Mouse (Mus musculus) neural tube, embryonic 15.5 days (tissue): Measurements from ENCODE around the gene Plekhf1. TPM values are rescaled to one million over a fixed set of nuclear protein-coding genes. Genes with fewer than 3 reads are reported as not detected.

Experiments
- ATAC-seq: fragments of 200-750 bp; cut with Nextera tagmentation; 2 replicates; pipeline ENCODE4 v1.8.0; 2017; ENCODE audit warnings: mild to moderate bottlenecking, moderate TSS enrichment, moderate library complexity; ENCODE audit not compliant: low FRiP score
- H3K27ac ChIP-seq: fragments of 300-500 bp; sonication (generic); replicated peaks from 2 replicates; pipeline ENCODE4 v1.5.1; 2015; ENCODE audit warnings: mild to moderate bottlenecking, inconsistent platforms
- H3K27me3 ChIP-seq: fragments of 300-500 bp; sonication (generic); replicated peaks from 2 replicates; pipeline ENCODE4 v1.6.1; 2015; ENCODE audit warnings: inconsistent platforms
- H3K36me3 ChIP-seq: fragments of 300-500 bp; sonication (generic); 2 replicates; pipeline ENCODE4 v1.6.1; 2015; ENCODE audit warnings: inconsistent platforms
- H3K4me1 ChIP-seq: fragments of 300-500 bp; sonication (generic); 2 replicates; pipeline ENCODE4 v1.6.1; 2015; ENCODE audit warnings: inconsistent platforms
- H3K4me2 ChIP-seq: fragments of 300-500 bp; sonication (generic); 2 replicates; pipeline ENCODE4 v1.6.1; 2015; ENCODE audit warnings: inconsistent platforms, mild to moderate bottlenecking, moderate library complexity
- H3K4me3 ChIP-seq: fragments of 300-500 bp; sonication (generic); replicated peaks from 2 replicates; pipeline ENCODE4 v1.5.1; 2015; ENCODE audit warnings: mild to moderate bottlenecking, inconsistent platforms
- H3K9ac ChIP-seq: fragments of 300-500 bp; sonication (generic); replicated peaks from 2 replicates; pipeline ENCODE4 v1.6.1; 2015; ENCODE audit warnings: mild to moderate bottlenecking, inconsistent platforms
- H3K9me3 ChIP-seq: fragments of 300-500 bp; sonication (generic); replicated peaks from 2 replicates; pipeline ENCODE4 v1.6.1; 2016; ENCODE audit warnings: inconsistent platforms
- WGBS: fragments of 180-500 bp; shearing (Covaris S2); methylation state at CpG from one replicate; pipeline ENCODE4 v1.1.7; 2015; ENCODE audit warnings: mixed read lengths; 5-methylcytosine and 5-hydroxymethylcytosine counted together
- polyA plus RNA-seq: library from polyadenylated mRNA; unstranded; fragments of >200 nt; fragmentation: Nextera tagmentation; extraction: Ambion mirVana; gene quantifications from 2 replicates; pipeline ENCODE4 v1.2.1, GENCODE M21; 2015

Plekhf1 gene
- polyA plus RNA-seq, 1 experiment from 2014 or later: 0.75 TPM

GRCm38 (mm10) chr7:38183709-38184417, 44.0 kb downstream of the Plekhf1 start:
- peak overlapping the region; percentile 86 for H3K4me2 ChIP-seq
- peak overlapping the region; percentile 60 for H3K4me3 ChIP-seq
- peak overlapping the region; percentile 94 for H3K27ac ChIP-seq
- H3K36me3 ChIP-seq: no peaks in the 10 kb centered on the region
- no peaks in the 10 kb centered on the region for H3K27me3 ChIP-seq
- H3K9me3 ChIP-seq: no peaks in the 10 kb centered on the region
- WGBS: 7% methylated on average over 36 of the region's 36 CpGs
- H3K4me1 ChIP-seq: peaks cover 24% of the 10 kb centered on the region
- peak; percentile 94 for ATAC-seq
- peak overlapping the region; percentile 68 for H3K9ac ChIP-seq

- Histone ChIP-seq H3K9ac (peak within 1 kb of the TSS; percentile 68), H3K27ac (peak within 1 kb of the TSS; percentile 94), H3K36me3 (no peaks in the 10 kb centered on the region), H3K4me3 (peak within 1 kb of the TSS; percentile 60), H3K9me3 (no peaks in the 10 kb centered on the region), H3K27me3 (no peaks in the 10 kb centered on the region), H3K4me2 (peak within 1 kb of the TSS; percentile 86), H3K4me1 (peaks cover 24% of the 10 kb centered on the region)
- ATAC-seq: peak; percentile 23
- 4% methylated on average over 28 of the region's 28 CpGs for WGBS
These were observed 44.7 kb downstream of the Plekhf1 start, which contains the start of gene 1600014C10Rik for GRCm38 (mm10) chr7:38182962-38183687. TSS of gene 1600014C10Rik (plus strand) at chr7:38183217.

- WGBS: 2% methylated on average over 11 of the region's 11 CpGs
- Histone ChIP-seq H3K9ac (no peak overlapping the region), H3K36me3 (no peaks in the 10 kb centered on the region), H3K4me3 (peak overlapping the region; percentile 60), H3K9me3 (no peaks in the 10 kb centered on the region), H3K27me3 (no peaks in the 10 kb centered on the region), H3K4me1 (peaks cover 24% of the 10 kb centered on the region), H3K4me2 (peak overlapping the region; percentile 86), H3K27ac (no peak overlapping the region)
- no peak for ATAC-seq
These were observed 45.2 kb downstream of the Plekhf1 start for GRCm38 (mm10) chr7:38182596-38182961.

- Histone ChIP-seq H3K36me3 (no peaks in the 10 kb centered on the region), H3K4me3 (no peak overlapping the region), H3K4me1 (peaks cover 24% of the 10 kb centered on the region), H3K27ac (no peak overlapping the region), H3K9me3 (no peaks in the 10 kb centered on the region), H3K27me3 (no peaks in the 10 kb centered on the region), H3K4me2 (no peak overlapping the region), H3K9ac (no peak overlapping the region)
- 87% methylated on average over 2 of the region's 2 CpGs for WGBS
- no peak for ATAC-seq
These were observed 46.5 kb downstream of the Plekhf1 start for GRCm38 (mm10) chr7:38181366-38181765.

- WGBS: 75% methylated on average over 3 of the region's 3 CpGs
- Histone ChIP-seq H3K9ac (no peak overlapping the region), H3K4me1 (peaks cover 21% of the 10 kb centered on the region), H3K36me3 (no peaks in the 10 kb centered on the region), H3K4me3 (no peak overlapping the region), H3K27me3 (no peaks in the 10 kb centered on the region; the same call in 1 of the 2 replicates), H3K9me3 (no peaks in the 10 kb centered on the region), H3K27ac (no peak overlapping the region), H3K4me2 (no peak overlapping the region)
- ATAC-seq: no peak
These were observed 47.9 kb downstream of the Plekhf1 start for GRCm38 (mm10) chr7:38179896-38180295.

GRCm38 (mm10) chr7:38176056-38176455, 51.8 kb downstream of the Plekhf1 start:
- Histone ChIP-seq H3K27ac (no peak overlapping the region), H3K36me3 (no peaks in the 10 kb centered on the region), H3K4me1 (peaks cover 13% of the 10 kb centered on the region), H3K27me3 (no peaks in the 10 kb centered on the region; the same call in 1 of the 2 replicates), H3K9me3 (no peaks in the 10 kb centered on the region), H3K9ac (no peak overlapping the region), H3K4me2 (no peak overlapping the region), H3K4me3 (no peak overlapping the region)
- no peak for ATAC-seq
- 73% methylated on average over 3 of the region's 3 CpGs for WGBS

- Histone ChIP-seq H3K4me2 (peak overlapping the region; percentile 62), H3K9ac (peak overlapping the region; percentile 44), H3K27me3 (no peaks in the 10 kb centered on the region; the same call in 1 of the 2 replicates), H3K36me3 (no peaks in the 10 kb centered on the region), H3K9me3 (no peaks in the 10 kb centered on the region), H3K4me1 (peaks cover 13% of the 10 kb centered on the region), H3K4me3 (peak overlapping the region; percentile 28), H3K27ac (peak overlapping the region; percentile 19; the same call in 1 of the 2 replicates)
- 9% methylated on average over 31 of the region's 31 CpGs for WGBS
- ATAC-seq: peak; percentile 81
These were observed 53.3 kb downstream of the Plekhf1 start for GRCm38 (mm10) chr7:38174321-38175148.

GRCm38 (mm10) chr7:38173871-38174270, 53.9 kb downstream of the Plekhf1 start:
- peak overlapping the region; percentile 44 for H3K9ac ChIP-seq
- peaks cover 13% of the 10 kb centered on the region for H3K4me1 ChIP-seq
- H3K9me3 ChIP-seq: no peaks in the 10 kb centered on the region
- 12% methylated on average over 14 of the region's 14 CpGs for WGBS
- peak overlapping the region; percentile 62 for H3K4me2 ChIP-seq
- H3K27ac ChIP-seq: peak overlapping the region; percentile 19; the same call in 1 of the 2 replicates
- no peaks in the 10 kb centered on the region for H3K36me3 ChIP-seq
- ATAC-seq: peak; percentile 51; the same call in 1 of the 2 replicates
- H3K4me3 ChIP-seq: peak overlapping the region; percentile 28
- H3K27me3 ChIP-seq: no peaks in the 10 kb centered on the region; the same call in 1 of the 2 replicates

- WGBS: 24% methylated on average over 11 of the region's 11 CpGs
- Histone ChIP-seq H3K36me3 (no peaks in the 10 kb centered on the region), H3K4me3 (no peak overlapping the region), H3K4me1 (peaks cover 10% of the 10 kb centered on the region; the same call in 1 of the 2 replicates), H3K27me3 (no peaks in the 10 kb centered on the region), H3K4me2 (peak overlapping the region; percentile 41; the same call in 1 of the 2 replicates), H3K27ac (no peak overlapping the region), H3K9ac (no peak overlapping the region), H3K9me3 (no peaks in the 10 kb centered on the region)
- peak; percentile 69 for ATAC-seq
These were observed 60.1 kb downstream of the Plekhf1 start for GRCm38 (mm10) chr7:38167724-38168141.
